Mouse (Mus musculus): ENCODE measurements around the gene P2rx3. TPM values are rescaled to one million over a fixed set of nuclear protein-coding genes. Genes with fewer than 3 reads are reported as not detected.
A peak's percentile ranks its signal among the peaks of the same experiment; 100 is the strongest.

The P2rx3 gene
- polyA plus RNA-seq, 1 experiment from 2014 or later: 6.2 TPM

DNA sequence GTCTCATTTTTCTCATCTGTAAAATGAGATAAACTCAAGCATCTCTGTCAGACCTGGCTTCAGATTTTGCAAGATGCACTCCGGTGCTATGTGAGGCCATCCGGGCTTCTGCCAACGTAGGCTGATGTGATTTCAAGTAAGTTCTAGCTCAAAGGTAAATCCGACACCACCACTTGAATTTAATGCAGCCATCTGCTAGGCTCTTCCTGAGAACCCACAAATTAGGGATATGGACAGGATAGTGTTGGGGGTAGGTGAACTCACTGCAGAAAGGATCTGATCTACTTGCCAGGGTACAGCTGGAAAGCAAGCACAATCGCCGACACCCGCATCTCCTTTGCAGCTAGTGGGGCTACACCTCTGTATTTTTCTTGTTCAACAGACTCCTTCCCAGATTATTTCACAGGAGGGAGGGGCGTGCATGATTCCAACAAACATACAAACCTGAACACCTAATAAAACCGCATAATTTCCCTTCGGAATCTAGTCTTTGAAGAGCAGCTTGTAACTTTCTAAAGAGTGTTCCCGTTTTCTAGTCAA lies 685 bp downstream of the P2rx3 start:
- Histone ChIP-seq H3K36me3 (replicated peaks; ENCODE audit: control insufficient read depth, insufficient read depth, low read depth, low read length) (peaks cover 15% of the 10 kb centered on the region), H3K4me2 (ENCODE audit: low read depth, low read length) (peak overlapping the region; percentile 44), H3K4me3 (ENCODE audit: low read depth, low read length) (peak overlapping the region; percentile 57), H3K9ac (replicated peaks; ENCODE audit: low read length) (peak overlapping the region; percentile 81), H3K9me3 (replicated peaks; ENCODE audit: control insufficient read depth, low read length) (no peaks in the 10 kb centered on the region), H3K27me3 (ENCODE audit: control insufficient read depth, insufficient read depth, low read length) (no peaks in the 10 kb centered on the region), H3K4me1 (ENCODE audit: control insufficient read depth, insufficient read depth, low read length) (no peaks in the 10 kb centered on the region), H3K27ac (replicated peaks; ENCODE audit: low read depth, low read length) (peak overlapping the region; percentile 5; the same call in 1 of the 2 replicates)
- WGBS: 9% methylated on average over 11 of the region's 11 CpGs
- DNase-seq (ENCODE audit: low spot score) (no peak), ATAC-seq (replicated peaks; ENCODE audit: insufficient number of reproducible peaks, low FRiP score, low TSS enrichment, low read depth) (peak; percentile 15)

DNA sequence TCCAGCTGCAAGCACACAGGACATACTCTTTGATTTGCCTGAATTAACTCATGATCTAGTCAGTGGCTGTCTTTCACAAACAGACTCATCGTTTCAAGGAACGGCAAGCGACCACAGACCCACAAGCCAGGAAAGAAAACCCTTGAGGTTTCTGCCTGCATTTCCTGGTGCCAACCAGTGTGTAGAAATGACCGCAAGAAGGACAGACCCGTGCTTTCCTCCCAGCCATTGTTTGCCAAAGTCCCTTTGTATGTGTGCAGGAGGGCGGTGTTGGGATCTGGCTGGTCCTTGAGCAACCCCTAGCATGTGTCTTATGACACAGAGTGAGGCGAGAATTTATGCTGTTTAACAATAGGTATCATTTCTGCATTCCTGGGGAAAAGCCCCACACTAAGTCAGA lies 3.1 kb downstream of the P2rx3 start:
- Histone ChIP-seq H3K4me3 (ENCODE audit: low read depth, low read length) (no peak overlapping the region), H3K36me3 (replicated peaks; ENCODE audit: control insufficient read depth, insufficient read depth, low read depth, low read length) (no peaks in the 10 kb centered on the region), H3K4me2 (ENCODE audit: low read depth, low read length) (no peak overlapping the region), H3K9me3 (replicated peaks; ENCODE audit: control insufficient read depth, low read length) (no peaks in the 10 kb centered on the region), H3K27me3 (ENCODE audit: control insufficient read depth, insufficient read depth, low read length) (no peaks in the 10 kb centered on the region), H3K9ac (replicated peaks; ENCODE audit: low read length) (no peak overlapping the region), H3K4me1 (ENCODE audit: control insufficient read depth, insufficient read depth, low read length) (no peaks in the 10 kb centered on the region), H3K27ac (replicated peaks; ENCODE audit: low read depth, low read length) (no peak overlapping the region)
- ATAC-seq (replicated peaks; ENCODE audit: insufficient number of reproducible peaks, low FRiP score, low TSS enrichment, low read depth) (no peak), DNase-seq (ENCODE audit: low spot score) (no peak)
- WGBS: 87% methylated on average over 7 of the region's 7 CpGs

DNA sequence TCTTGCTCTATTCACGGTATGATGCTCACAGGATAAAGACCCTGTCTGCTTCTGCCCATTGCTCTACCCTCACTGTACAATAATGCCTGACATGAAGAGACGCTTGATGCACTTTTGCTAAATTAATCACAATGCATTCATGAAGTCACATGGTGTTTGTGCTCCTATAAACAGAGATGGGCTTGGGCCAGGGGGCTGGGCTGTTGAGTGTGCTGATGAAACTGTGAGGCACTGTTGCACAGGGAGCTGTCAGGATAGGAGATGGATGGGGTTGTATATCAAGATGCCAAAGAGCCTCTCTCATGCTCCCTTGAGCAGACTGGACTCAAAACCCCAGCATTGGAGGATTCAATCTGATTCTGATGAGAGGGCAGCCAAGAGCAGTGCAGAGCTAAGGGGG lies 4.1 kb downstream of the P2rx3 start:
- H3K9me3 ChIP-seq (replicated peaks; ENCODE audit: control insufficient read depth, low read length): no peaks in the 10 kb centered on the region
- H3K4me2 ChIP-seq (ENCODE audit: low read depth, low read length): no peak overlapping the region
- H3K4me1 ChIP-seq (ENCODE audit: control insufficient read depth, insufficient read depth, low read length): no peaks in the 10 kb centered on the region
- H3K4me3 ChIP-seq (ENCODE audit: low read depth, low read length): no peak overlapping the region
- no peak overlapping the region for H3K27ac ChIP-seq (replicated peaks; ENCODE audit: low read depth, low read length)
- 81% methylated on average over 2 of the region's 2 CpGs for WGBS
- H3K27me3 ChIP-seq (ENCODE audit: control insufficient read depth, insufficient read depth, low read length): no peaks in the 10 kb centered on the region
- no peak overlapping the region for H3K9ac ChIP-seq (replicated peaks; ENCODE audit: low read length)
- DNase-seq (ENCODE audit: low spot score) (no peak), ATAC-seq (replicated peaks; ENCODE audit: insufficient number of reproducible peaks, low FRiP score, low TSS enrichment, low read depth) (no peak)
- no peaks in the 10 kb centered on the region for H3K36me3 ChIP-seq (replicated peaks; ENCODE audit: control insufficient read depth, insufficient read depth, low read depth, low read length)

DNA sequence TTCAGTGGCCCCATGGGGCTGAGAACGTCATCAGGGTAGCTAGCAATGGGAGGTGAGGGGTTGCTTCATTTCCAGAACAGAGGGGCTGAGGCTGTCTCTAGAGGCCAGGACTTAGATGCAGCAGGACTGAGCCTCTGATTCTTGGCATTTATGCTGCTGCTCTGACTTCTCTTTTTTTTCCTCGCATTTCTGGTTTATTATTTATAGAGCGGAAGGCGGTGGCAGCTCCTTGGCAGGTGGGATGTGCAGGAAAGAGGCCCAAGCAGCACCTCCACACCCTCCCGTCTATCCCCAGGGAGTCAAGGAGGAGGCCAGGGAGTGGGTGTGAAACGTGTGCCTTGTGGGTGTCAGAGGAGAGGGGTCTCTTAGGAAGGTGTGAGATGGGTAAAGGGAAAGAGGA lies 6.3 kb downstream of the P2rx3 start:
- 68% methylated on average over 6 of the region's 6 CpGs for WGBS
- H3K9ac ChIP-seq (replicated peaks; ENCODE audit: low read length): no peak overlapping the region
- no peaks in the 10 kb centered on the region for H3K36me3 ChIP-seq (replicated peaks; ENCODE audit: control insufficient read depth, insufficient read depth, low read depth, low read length)
- H3K27ac ChIP-seq (replicated peaks; ENCODE audit: low read depth, low read length): no peak overlapping the region
- H3K9me3 ChIP-seq (replicated peaks; ENCODE audit: control insufficient read depth, low read length): no peaks in the 10 kb centered on the region
- H3K27me3 ChIP-seq (ENCODE audit: control insufficient read depth, insufficient read depth, low read length): no peaks in the 10 kb centered on the region
- DNase-seq (ENCODE audit: low spot score) (no peak), ATAC-seq (replicated peaks; ENCODE audit: insufficient number of reproducible peaks, low FRiP score, low TSS enrichment, low read depth) (no peak)
- no peaks in the 10 kb centered on the region for H3K4me1 ChIP-seq (ENCODE audit: control insufficient read depth, insufficient read depth, low read length)
- no peak overlapping the region for H3K4me3 ChIP-seq (ENCODE audit: low read depth, low read length)
- no peak overlapping the region for H3K4me2 ChIP-seq (ENCODE audit: low read depth, low read length)

DNA sequence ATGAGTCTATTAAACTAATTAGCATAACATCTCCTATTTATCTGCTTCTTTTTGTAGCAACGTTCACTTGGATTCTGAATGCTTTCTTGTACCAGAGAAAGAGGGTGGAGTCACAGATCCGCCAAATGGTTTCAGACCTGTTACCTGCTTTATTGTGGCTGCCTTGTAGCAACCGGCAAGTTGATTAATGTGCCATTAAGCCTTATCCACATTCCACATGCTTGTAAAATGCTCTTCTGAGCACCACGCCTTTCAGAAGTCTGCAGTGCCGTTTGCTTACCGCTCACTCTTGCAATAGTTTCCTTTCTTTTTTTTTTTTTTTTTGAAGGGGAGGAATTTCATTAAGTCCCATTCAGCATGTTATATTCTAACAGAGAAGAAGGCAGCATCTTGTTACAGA lies 7.4 kb downstream of the P2rx3 start:
- no peaks in the 10 kb centered on the region for H3K9me3 ChIP-seq (replicated peaks; ENCODE audit: control insufficient read depth, low read length)
- no peak for ATAC-seq (replicated peaks; ENCODE audit: insufficient number of reproducible peaks, low FRiP score, low TSS enrichment, low read depth)
- no peak overlapping the region for H3K4me2 ChIP-seq (ENCODE audit: low read depth, low read length)
- H3K36me3 ChIP-seq (replicated peaks; ENCODE audit: control insufficient read depth, insufficient read depth, low read depth, low read length): no peaks in the 10 kb centered on the region
- no peak overlapping the region for H3K9ac ChIP-seq (replicated peaks; ENCODE audit: low read length)
- H3K27me3 ChIP-seq (ENCODE audit: control insufficient read depth, insufficient read depth, low read length): no peaks in the 10 kb centered on the region
- 81% methylated on average over 6 of the region's 6 CpGs for WGBS
- H3K27ac ChIP-seq (replicated peaks; ENCODE audit: low read depth, low read length): no peak overlapping the region
- H3K4me3 ChIP-seq (ENCODE audit: low read depth, low read length): no peak overlapping the region
- H3K4me1 ChIP-seq (ENCODE audit: control insufficient read depth, insufficient read depth, low read length): no peaks in the 10 kb centered on the region
- no peak for DNase-seq (ENCODE audit: low spot score)

DNA sequence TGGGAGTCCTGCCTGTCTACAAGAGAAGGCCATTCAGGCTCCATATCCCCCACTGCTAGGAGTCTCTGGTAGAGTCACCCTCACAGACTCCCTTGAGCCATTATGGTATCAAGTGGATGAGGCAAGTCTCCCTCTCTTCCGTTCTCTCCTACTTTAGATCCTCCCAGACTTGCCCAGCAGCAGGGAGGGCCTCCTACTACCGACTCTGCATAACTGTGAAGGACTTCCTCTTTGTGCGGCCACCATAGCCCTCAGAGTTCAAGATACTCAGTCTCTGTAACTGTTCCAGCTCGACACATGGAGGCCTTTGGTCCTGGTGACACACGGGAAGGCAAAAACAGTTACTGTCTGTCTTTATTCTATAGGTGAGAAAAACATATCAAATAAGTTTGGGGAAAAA lies 10.0 kb downstream of the P2rx3 start:
- Histone ChIP-seq H3K27me3 (ENCODE audit: control insufficient read depth, insufficient read depth, low read length) (no peaks in the 10 kb centered on the region), H3K9ac (replicated peaks; ENCODE audit: low read length) (no peak overlapping the region), H3K36me3 (replicated peaks; ENCODE audit: control insufficient read depth, insufficient read depth, low read depth, low read length) (no peaks in the 10 kb centered on the region), H3K27ac (replicated peaks; ENCODE audit: low read depth, low read length) (no peak overlapping the region), H3K9me3 (replicated peaks; ENCODE audit: control insufficient read depth, low read length) (no peaks in the 10 kb centered on the region), H3K4me3 (ENCODE audit: low read depth, low read length) (no peak overlapping the region), H3K4me2 (ENCODE audit: low read depth, low read length) (no peak overlapping the region), H3K4me1 (ENCODE audit: control insufficient read depth, insufficient read depth, low read length) (no peaks in the 10 kb centered on the region)
- WGBS: 69% methylated on average over 5 of the region's 5 CpGs
- ATAC-seq (replicated peaks; ENCODE audit: insufficient number of reproducible peaks, low FRiP score, low TSS enrichment, low read depth): no peak
- DNase-seq (ENCODE audit: low spot score): no peak

DNA sequence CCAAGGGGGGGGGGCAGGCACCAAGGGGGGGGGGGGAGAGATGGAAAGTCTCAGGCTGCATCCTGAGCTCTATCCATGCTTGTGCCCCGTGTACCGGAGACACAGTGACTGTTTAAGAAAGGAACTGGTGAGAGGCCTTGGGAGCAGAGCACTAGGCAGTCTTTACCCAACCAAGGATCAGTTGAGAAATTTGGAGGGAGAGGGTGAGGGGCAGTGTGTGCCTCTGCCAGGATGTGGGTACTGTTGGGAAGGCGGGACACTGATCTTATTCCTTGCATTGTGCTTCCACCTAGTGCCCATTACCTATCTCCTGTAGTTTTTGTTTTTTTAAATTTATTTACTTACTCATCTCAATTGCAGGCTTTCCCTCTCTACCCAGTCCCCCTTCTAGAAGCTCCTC lies 11.1 kb downstream of the P2rx3 start:
- WGBS: 74% methylated on average over 3 of the region's 3 CpGs
- H3K4me1 ChIP-seq (ENCODE audit: control insufficient read depth, insufficient read depth, low read length): no peaks in the 10 kb centered on the region
- no peak overlapping the region for H3K4me3 ChIP-seq (ENCODE audit: low read depth, low read length)
- no peaks in the 10 kb centered on the region for H3K27me3 ChIP-seq (ENCODE audit: control insufficient read depth, insufficient read depth, low read length)
- H3K36me3 ChIP-seq (replicated peaks; ENCODE audit: control insufficient read depth, insufficient read depth, low read depth, low read length): no peaks in the 10 kb centered on the region
- DNase-seq (ENCODE audit: low spot score): no peak
- no peak overlapping the region for H3K27ac ChIP-seq (replicated peaks; ENCODE audit: low read depth, low read length)
- H3K4me2 ChIP-seq (ENCODE audit: low read depth, low read length): no peak overlapping the region
- ATAC-seq (replicated peaks; ENCODE audit: insufficient number of reproducible peaks, low FRiP score, low TSS enrichment, low read depth): no peak
- H3K9me3 ChIP-seq (replicated peaks; ENCODE audit: control insufficient read depth, low read length): no peaks in the 10 kb centered on the region
- H3K9ac ChIP-seq (replicated peaks; ENCODE audit: low read length): no peak overlapping the region

DNA sequence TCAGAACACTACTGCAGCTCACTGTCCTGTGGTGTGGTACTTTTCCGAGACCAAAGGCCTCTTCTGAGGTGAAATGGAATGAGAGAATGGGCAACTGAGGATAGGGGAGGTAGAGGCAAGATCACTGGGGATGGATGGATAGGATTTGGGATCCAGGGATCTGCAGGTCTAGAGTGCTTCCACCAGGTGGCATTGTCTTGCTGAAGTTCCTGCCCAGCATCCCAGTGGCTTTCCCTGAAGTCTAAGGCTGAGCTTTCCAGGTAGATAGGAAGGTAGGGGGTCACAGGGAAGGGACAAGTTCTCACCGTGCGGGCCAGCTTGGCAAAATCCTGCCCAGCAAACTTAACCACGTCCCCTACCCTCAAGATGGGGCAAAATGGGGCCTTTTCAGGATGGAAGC lies 15.2 kb downstream of the P2rx3 start:
- DNase-seq (ENCODE audit: low spot score) (peak; percentile 53), ATAC-seq (replicated peaks; ENCODE audit: insufficient number of reproducible peaks, low FRiP score, low TSS enrichment, low read depth) (no peak)

More for the DNA sequence above, 15.2 kb downstream of the P2rx3 start:
- Histone ChIP-seq H3K9ac (replicated peaks; ENCODE audit: low read length) (no peak overlapping the region), H3K27me3 (ENCODE audit: control insufficient read depth, insufficient read depth, low read length) (no peaks in the 10 kb centered on the region), H3K27ac (replicated peaks; ENCODE audit: low read depth, low read length) (no peak overlapping the region), H3K4me1 (ENCODE audit: control insufficient read depth, insufficient read depth, low read length) (no peaks in the 10 kb centered on the region), H3K4me3 (ENCODE audit: low read depth, low read length) (no peak overlapping the region), H3K9me3 (replicated peaks; ENCODE audit: control insufficient read depth, low read length) (no peaks in the 10 kb centered on the region), H3K4me2 (ENCODE audit: low read depth, low read length) (no peak overlapping the region), H3K36me3 (replicated peaks; ENCODE audit: control insufficient read depth, insufficient read depth, low read depth, low read length) (no peaks in the 10 kb centered on the region)
- 20% methylated on average over 4 of the region's 4 CpGs for WGBS
